Mouse (Mus musculus) layer of hippocampus, postnatal 36 days (tissue): ENCODE measurements around the gene Sp110. TPM values are rescaled to one million over a fixed set of nuclear protein-coding genes. Genes with fewer than 3 reads are reported as not detected.
A peak's percentile ranks its signal among the peaks of the same experiment; 100 is the strongest.
"Not testable (repeated sequence)": the region's sequence is repeated elsewhere in the genome, so short reads cannot be mapped to it uniquely, and the experiment has no call there.

Experiments
- DNase-seq, 2 experiments: peaks; one replicate each; pipeline ENCODE4 v3.0.0; 2022
- total RNA-seq, 2 experiments: library from RNA; stranded (reverse); gene quantifications; 2 replicates each; pipeline ENCODE4 v1.2.3; 2021

Sp110 gene
- total RNA-seq, 2 experiments from 2014 or later: 0.78 to 1.0 TPM

DNA sequence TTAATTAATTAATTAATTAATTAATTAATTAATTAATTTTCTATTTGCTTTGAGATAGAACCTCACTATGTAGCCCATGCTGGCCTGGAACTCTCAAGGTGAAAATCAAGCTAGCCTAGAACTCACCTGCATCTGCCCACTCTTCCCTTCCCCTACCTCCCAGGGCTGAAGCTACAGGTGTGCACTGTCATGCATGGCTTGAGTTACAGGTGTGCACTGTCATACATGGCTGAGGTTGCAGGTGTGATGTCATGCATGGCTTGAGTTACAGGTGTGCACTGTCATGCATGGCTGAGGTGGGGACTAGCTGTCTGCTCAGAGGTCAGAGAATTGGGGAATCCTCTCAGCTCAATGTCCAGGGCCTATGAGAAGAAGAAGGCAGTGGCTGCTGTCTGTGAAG, 52.2 kb downstream of the Sp110 start:
- not testable (repeated sequence) for DNase-seq

DNA sequence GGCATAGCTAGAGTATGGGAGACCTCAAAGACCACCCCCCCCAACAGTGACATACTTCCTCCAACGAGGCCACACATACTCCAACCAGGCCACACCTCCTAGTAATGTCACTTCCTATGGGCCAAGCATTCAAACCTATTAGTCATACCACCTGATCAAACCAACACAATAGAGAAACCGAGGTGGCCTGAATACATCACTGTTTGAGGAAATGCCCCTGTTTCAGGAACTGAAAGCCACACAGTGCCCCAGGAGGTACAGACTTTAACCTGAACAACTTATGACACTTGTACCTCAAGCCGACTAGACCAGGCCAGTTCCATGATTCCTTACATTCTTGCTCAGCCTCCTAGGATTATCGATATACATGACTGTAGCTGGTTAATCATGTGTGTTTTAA, 54.8 kb downstream of the Sp110 start:
- DNase-seq: not testable (repeated sequence)

DNA sequence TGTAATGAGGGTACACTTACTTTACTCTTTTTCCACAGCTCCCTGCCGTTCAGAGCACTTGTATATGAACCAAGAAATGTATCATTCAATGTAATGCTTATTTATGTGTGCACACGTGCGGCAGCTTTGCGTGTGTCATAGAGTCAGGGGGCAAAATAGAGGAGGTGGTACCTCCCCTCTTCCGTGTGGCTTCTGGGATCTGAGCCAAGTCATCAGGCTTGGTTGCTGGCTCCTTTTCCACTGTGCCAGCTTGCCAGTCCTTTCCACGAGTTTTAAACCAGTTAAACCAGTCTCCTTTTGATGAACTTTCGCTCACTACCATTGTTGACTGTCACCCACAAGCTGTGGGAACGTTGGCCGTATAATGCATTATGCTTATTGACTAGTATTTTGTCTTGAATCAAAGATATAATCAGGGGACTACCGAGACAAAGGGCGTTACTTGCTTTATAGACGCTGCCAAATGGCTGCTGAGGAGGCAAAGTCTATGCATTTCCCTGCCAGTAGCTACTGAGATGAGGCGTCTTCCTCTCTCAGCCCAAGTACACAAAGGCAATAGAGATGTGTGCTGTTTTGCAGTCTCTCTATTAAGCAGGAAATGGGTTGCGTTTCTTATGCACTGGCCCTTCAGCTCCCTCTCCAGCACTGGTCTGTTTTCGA, 70.0 kb downstream of the Sp110 start:
- peak in 1 of 2 experiments; percentile 7 for DNase-seq

Other genes with a start within 250 kb of the Sp110 start
- not detected for gene G530012D18Rik, start 23.1 kb downstream of the Sp110 start, total RNA-seq
- under 1 TPM; 0.43 to 0.77 TPM for gene Sp140, start 1.6 kb upstream of the Sp110 start, total RNA-seq
- 1 to 10 TPM; 2.6 to 3.0 TPM for gene Sp100, start 51.2 kb upstream of the Sp110 start, total RNA-seq
- gene A630001G21Rik, start 179.8 kb upstream of the Sp110 start, total RNA-seq: under 1 TPM; 0.38 to 0.52 TPM
- gene Cab39, start 194.6 kb upstream of the Sp110 start, total RNA-seq: 100 to 1,000 TPM; 142 to 153 TPM